Mouse (Mus musculus): ENCODE measurements around the gene Tada2b.

Tada2b gene

GRCm38 (mm10) chr5:36484171-36484990, at the start of gene Tada2b, which contains the start of gene Ccdc96:
Gene Tada2b, minus strand, starts transcription at chr5:36484285.
Gene Ccdc96, plus strand, starts transcription at chr5:36484588.
- in situ Hi-C loops (cut with MboI) = loop anchor here (5.0 kb wide), 1 partner anchor 98 kb away; no protein-coding TSS in a partner anchor

DNA sequence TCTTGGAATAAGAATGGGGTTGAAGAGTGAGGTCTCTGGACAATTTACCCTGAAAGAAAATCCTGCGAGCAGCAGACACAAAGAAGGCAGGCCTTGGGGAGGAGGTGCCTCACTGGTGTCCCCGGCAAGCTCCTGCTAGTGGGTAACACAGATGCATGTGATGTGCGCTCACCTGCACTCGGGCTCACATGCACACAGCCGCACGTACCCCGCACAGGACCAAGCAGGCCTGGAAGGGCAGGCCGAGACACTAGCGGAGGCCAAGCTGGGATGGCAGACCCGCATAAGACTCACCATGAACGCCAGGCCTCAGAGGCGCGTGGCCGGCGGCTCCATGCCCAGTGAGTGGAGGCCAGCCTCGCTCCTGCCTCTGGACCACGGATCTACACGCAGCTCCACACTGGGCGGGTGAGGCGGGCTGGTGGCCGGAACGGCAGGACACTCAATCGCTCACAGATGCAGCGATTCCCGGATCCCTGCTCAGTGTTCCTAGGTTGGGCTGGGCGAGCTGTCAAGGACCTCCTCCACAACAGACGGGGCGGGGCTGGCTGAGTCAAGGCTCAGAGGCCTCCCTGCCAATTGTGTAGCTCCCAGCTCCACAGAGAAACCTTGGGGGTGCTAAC, 46.2 kb upstream of the Tada2b start:
- in situ Hi-C loops (cut with MboI) = no loop called here

GRCm38 (mm10) chr5:36529698-36530097, 45.6 kb upstream of the Tada2b start:
- in situ Hi-C loops (cut with MboI) = no loop called here

- in situ Hi-C loops (cut with MboI) = no loop called here
These were observed 42.8 kb upstream of the Tada2b start for GRCm38 (mm10) chr5:36526921-36527320.

DNA sequence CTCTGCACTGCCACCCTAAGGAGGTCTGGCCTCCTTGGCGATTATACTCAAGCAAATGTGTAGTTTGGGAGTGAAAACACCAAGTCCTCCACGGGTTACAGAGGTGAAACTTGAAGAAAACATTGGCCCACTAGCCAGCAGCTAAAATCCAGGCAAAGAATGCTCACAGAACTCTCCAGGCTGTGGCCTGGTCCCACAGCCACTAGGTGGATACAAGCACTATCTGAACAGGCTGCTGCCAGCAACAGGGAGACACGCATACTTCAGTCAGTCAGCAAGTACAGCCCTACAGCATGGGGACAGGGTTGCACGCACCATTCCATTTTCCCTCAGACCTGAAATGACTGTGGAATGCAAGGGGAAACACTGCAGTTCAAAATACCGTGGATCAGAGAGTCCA, 42.2 kb upstream of the Tada2b start:
- in situ Hi-C loops (cut with MboI) = no loop called here

- in situ Hi-C loops (cut with MboI) = no loop called here
These were observed 41.1 kb upstream of the Tada2b start for GRCm38 (mm10) chr5:36525216-36525615.

DNA sequence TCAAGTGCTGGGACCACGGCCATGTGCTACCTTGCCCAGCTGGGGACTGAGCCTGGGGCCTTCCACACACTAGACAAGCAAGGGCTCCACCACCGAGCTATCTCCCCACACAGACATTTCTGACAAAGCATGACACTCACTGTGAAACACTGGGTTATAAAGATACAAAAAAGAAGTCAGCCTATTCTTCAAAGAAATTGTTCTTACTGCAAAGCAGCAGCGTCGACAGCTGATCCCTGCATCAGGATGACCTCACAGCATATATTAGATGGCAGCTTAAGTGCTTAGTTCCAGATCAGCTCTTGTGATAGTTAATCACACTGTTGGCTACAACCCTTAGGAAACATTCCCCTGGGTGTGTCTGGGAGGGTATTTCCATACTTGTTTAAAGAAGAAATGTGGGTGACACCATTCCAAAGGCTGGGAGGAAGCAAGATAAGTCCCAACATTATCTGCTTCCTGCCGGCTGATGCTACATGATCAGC, 39.2 kb upstream of the Tada2b start:
- in situ Hi-C loops (cut with MboI) = no loop called here

- in situ Hi-C loops (cut with MboI) = no loop called here
These were observed 38.7 kb upstream of the Tada2b start for GRCm38 (mm10) chr5:36522782-36523181.

DNA sequence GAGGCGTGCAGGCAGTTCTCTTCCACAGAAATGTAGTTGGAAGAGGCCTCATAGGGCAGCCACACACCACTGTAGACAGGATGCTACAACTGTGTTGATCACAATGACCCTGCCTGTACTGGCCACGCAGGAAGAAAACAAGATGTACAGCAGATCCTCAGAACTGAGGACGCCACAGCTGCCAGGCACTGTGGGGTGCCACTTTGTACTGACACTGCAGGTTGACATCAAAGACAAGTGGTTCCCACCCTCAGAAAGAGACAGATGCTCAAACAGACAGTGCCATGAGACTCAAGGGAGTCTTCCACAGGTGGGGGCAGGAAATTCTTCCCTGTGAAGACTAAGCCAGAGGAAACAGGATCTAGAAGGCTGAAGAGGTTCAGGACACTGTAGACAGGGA, 35.7 kb upstream of the Tada2b start:
- in situ Hi-C loops (cut with MboI) = no loop called here

- in situ Hi-C loops (cut with MboI) = no loop called here
These were observed 33.5 kb upstream of the Tada2b start for GRCm38 (mm10) chr5:36517596-36517995.

DNA sequence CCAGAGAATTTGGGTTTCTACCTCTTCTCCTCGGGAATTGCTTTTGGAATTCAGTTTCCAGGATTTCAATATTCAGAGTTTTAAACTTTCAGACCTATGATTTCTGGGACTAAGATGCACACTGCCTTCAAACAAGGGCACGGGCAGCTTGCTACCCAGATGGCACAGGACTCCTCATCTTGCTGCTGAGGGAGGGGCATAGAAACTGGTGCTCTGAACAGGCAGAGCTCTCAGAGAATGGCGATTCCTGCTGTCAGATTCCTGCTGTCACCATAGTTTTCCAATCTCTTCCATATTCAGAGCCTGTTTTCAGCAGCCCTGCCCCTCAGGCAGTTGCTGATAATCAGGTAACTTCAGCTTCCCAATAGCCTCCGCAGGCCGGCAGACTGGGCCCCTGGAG, 31.5 kb upstream of the Tada2b start:
- in situ Hi-C loops (cut with MboI) = no loop called here

DNA sequence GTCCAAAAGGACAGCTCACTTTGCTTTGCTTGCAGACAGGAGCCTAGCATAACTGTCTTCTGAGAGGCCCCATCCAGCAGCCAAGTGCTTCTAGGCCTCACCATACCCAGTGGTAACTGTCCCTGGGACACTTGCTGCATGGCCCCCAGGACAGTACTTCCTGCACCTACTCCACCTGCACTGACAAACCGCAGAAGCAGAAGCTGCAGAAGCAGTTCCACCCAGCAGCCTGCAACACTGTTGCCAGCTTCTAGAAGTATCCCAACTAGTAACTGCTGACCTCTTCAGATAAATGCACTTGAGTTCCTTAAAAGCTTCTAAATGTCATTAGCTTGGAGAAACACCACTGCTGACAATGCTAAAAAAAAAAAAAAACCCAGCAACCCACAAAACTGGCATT, 31.0 kb upstream of the Tada2b start:
- in situ Hi-C loops (cut with MboI) = no loop called here

GRCm38 (mm10) chr5:36510956-36511355, 26.9 kb upstream of the Tada2b start:
- in situ Hi-C loops (cut with MboI) = no loop called here

DNA sequence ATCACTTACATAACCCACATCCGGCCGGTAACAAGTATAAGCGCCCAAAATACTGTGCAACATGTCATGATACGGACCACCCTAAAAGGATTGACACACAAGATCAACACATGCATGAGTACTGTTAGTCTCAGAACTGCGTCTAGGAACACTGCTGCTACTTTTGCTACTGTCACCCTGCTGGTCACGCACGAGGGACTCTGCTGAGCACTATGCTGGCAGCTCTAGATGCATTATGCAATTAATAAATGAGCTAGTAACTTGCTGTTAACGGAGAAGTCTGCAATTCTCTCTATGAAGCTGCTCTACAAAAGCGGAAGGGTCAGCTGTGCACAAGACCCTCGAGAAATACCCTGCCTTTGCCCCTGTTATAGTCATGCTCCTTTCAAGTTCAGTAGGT, 24.3 kb upstream of the Tada2b start:
- in situ Hi-C loops (cut with MboI) = no loop called here

DNA sequence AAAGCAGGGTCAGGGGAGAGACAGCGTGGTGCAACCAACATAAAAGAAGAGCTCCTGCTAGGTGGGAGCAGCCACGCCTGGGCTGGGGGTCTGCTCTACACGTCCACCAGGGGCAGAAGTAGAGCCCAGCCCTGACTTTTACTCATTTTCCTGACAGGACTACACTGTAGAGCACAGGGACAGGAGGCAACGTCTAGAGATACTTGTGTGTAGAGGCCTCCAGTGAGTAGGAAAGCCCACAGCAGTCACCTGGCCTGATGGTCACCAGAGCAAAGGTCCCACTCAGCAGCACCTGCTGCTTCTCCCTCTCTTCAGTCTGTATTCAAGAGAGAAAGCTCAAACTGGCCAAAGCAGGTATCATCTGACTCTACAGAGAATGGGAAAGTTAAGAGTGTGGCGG, 21.6 kb upstream of the Tada2b start:
- in situ Hi-C loops (cut with MboI) = no loop called here

DNA sequence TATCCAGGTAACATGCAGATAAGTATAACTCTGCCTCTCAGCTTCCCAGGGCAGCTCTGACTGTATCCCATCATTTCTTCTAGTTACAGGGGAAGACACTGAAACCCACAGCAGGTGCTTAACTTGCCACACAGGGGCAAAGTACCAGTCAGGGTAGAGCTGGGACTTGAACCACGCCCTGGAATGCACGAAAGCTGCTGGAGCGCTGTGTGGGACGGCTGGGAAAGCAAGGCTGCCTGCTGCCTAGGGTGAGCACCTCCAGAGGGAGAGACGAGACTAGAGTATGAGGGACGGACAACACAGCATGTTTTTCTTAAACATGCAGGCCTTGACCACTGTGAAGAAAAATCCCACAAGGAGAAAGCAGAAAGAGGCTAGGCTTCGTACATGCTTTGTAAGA, 21.1 kb upstream of the Tada2b start:
- in situ Hi-C loops (cut with MboI) = no loop called here

DNA sequence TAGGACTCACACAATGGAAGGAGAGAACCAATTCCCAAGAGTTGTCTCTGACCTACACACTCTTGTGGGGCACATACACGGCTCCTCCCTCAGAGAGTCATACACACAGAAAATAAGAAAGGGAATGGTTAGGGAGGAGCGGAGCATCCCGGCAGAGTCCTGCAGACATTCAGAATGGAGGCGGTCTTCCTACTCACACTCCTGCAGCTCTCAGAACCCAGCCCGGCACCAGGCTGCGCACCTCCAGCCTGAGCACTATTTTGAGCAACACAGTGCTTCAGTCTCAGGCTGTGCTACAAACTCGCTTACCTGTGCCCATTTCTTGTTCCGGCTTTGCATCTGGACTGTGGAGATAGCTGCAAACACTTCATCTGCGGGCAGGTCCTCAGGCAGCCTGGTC, 10.6 kb upstream of the Tada2b start:
- in situ Hi-C loops (cut with MboI) = no loop called here

GRCm38 (mm10) chr5:36493919-36494318, 9.8 kb upstream of the Tada2b start:
- in situ Hi-C loops (cut with MboI) = no loop called here

- in situ Hi-C loops (cut with MboI) = no loop called here
These were observed 5.1 kb upstream of the Tada2b start for GRCm38 (mm10) chr5:36489225-36489624.

DNA sequence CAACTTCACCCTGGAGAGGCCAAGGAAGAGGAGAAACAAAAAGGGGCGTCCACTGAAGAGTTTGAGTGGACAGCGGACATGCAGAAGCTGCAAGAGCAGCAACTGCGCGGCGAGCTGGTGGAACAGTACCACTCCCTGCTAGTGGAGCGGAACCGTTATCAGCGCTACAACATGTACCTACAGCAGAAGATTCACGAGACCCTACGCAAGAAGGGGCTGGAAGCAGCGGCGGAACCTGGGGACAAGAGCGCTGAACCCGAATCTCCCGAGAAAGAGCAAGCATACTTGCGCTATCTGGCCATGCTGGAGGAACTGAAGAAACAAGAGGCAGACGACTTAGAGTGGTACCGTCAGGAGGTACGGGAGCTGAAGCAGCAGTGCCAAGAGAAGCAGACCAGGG, 1.2 kb upstream of the Tada2b start:
- in situ Hi-C loops (cut with MboI) = no loop called here

- in situ Hi-C loops (cut with MboI) = loop anchor here (5.0 kb wide), 1 partner anchor 99 kb away; no protein-coding TSS in a partner anchor
These were observed 633 bp downstream of the Tada2b start for GRCm38 (mm10) chr5:36483203-36484101.

DNA sequence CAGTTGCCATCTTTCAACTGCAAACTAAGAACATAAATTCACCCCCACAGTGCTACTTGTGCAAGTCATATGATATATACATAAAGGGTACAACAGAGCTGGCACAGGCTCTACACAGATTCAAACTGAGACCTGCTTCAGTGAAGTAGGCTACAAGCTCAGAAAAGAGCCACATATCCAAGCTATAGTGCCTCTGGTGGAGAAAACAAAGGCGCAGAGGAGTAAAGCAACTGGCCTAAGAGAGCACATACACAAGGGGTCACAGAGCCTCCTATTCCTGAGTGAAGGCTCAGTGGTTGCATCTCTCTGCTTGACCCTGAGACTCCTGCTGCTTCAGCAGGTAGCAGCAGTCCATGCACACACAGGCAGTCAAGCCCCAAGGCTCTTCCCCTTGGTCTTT, 3.0 kb downstream of the Tada2b start:
- in situ Hi-C loops (cut with MboI) = loop anchor here (5.0 kb wide), 1 partner anchor 101 kb away; no protein-coding TSS in a partner anchor

All from mature B cell (primary cell).